Mouse (Mus musculus) testis, postnatal 14 days (tissue): ENCODE results near the gene Ogdhl.
"Not testable (repeated sequence)": the region's sequence is repeated elsewhere in the genome, so short reads cannot be mapped to it uniquely, and the experiment has no call there.

Experiments used
- DNase-seq: peaks from one replicate; pipeline ENCODE4 v3.0.0; 2021; ENCODE audit warnings: low spot score

Gene Ogdhl

DNA sequence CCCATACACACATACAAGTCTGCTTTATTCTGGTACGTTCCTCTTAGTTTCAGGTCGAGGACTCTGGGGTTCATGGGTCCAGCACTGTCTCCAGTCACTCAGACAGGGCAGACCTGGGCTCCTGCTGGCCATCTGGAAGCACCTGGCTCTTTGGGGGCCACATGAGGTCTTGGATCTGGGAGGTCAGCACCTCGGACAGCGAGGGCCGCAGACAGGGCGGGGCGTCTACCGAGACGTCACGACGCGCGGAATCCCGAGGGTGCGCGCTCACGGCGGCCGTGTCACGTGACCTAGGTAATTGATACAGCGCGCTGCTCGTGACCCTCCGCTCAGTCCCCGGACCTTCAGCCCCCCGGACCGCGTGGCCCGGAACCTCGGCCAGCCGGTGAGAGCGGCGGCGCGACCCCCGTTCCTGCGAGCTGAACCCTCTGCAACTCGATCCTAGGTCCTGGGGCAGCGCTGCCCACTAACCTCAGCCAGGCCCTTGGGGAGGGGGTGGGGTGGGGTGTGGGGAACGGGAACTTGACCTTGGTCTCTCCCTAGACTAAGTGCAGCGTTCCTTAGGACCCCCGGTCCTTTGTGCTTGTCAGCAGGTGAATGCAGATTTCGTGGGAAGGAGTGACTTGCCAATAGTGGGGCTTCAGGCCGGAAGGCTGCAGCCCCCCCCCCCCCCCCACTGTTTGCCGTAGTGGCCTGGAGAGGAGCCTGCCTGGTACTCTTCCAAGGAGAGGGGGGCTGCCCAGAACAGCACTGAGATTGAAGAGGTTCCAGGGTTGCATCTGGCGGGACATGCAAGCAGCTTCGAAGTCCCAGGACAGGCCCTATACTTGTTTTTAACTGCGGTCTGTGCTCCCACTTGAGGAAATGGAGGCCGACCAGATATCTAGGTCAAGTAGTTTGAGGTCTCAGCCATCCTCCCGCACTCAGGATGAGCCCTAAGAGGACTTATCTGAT lies at the start of gene Ogdhl:
Ogdhl (plus strand) TSS at position 288 of the 954 bp plus-strand sequence.
- DNase-seq: peak; percentile 85

DNA sequence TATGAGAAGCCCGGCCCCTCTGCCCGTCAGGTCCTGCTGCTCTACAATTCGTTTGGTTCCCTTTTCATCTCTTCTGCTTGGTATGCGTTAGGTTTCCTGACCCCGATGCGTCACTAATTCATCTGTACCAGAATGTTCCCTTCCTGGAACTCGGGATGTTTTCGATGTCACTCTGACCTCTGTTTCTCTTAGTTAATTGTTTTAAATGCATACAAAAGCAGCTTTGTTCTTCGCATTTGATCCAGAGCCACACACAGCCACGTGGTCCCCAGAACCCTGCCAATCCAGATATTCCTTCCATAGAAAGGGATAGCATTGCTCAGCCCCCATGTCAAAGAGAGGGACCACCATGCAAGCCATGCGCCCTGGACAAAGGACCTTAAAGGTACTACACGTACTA lies 20.2 kb upstream of the Ogdhl start:
- no peak for DNase-seq

DNA sequence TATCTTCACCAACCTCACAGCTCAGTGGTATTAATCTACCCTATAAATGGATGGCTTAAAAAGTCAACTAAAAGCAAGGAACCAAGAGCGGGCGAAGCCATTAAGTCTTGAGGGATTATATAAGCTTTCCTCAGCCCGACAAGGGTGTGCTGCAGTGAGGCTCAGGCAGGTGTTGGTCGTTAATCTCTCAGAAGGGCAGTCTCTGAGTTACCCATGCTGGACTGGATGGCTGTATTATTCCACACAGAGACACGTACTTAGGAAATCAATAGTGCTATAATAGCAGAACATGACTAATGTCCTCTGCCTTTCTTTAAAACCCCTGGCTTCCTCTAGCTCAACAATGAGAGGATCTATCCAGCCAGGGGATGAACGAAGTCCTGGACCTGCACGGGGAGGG lies 19.4 kb upstream of the Ogdhl start:
- DNase-seq: no peak

DNA sequence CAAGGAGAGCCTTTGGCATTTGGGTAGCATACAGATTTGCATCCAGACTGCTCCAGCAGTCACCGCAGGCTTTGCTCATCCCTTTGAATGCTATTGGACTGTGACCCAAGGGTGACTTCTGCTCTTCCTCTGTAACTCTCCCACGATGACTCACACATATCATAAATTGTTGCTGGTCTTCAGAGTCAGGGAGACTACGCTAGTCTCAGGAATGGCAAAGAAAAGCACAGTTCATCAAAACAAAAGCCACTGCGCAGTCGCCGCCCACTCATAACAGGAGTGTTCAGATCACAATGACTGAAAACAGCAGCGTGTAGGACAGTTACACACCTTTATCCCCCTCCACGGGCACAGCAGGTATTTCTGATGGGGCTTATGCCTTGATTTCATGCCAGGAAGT lies 16.9 kb upstream of the Ogdhl start:
- DNase-seq: no peak

DNA sequence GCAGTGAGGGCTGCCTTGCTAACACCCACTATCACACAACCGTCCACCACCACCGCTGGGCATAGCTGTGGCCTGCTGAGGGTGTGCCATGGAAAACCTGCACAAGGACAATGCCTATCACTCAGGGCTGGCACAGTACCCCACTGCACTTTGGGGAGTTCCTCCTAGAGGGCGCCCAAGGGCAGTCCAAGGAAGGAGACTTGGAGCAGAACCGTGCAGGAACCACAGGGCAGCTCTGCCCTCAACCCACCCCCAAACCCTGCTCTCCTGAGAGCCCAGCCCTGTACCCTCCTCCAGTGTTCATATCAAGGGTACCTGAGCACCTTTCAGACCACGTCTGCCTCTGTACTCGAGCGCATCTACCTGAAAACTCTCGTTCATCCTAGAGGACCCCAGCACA lies 11.9 kb upstream of the Ogdhl start:
- no peak for DNase-seq

DNA sequence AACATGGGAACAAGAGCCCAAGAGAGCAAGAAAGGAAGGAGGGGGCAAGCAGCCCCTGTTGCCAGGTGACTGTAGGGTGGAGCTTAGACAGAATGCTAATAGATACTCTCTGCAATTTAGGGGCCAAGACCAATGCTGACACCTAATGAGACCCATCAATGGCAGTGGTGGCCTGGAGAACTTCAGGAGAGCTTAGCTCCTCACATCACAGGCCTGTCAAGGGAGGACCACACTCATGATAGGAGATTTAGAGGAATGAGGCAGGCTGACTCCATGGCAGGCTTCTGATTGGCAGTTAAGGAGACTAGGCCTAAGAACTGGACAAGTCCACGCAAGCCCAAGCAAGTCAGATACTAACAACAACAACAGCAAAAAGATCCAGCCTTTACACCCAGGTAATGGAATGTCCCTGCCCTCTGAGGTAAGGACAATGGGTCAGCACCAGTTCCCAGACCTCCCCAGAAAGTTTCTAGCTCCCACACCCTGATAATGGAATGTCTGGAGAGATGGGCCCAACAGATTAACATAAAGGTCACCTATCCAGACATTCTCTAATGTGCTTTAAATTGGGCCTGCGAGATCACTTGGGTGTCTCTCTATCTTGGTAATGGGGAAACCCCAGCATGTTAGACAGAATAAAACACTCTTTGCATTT lies 10.3 kb upstream of the Ogdhl start:
- no peak for DNase-seq

DNA sequence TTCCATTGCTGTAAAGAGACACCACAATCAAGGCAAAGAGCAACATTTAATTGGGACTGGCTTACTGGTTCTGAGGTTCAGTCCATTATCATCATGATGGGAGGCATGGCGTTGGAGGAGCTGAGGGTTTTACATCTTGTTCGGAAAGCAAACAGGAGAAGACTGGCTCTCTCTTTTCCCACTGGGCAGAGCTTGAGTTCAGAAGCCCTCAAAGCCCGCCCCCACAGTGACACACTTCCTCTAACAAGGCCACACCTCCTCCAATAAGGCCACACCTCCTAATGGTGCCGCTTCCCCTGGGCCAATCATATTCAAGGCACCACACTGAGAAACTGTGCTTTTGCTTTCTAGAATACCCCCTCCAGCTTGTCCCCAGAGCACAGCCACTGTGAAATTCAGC lies 4.0 kb upstream of the Ogdhl start:
- DNase-seq: peak; percentile 23

DNA sequence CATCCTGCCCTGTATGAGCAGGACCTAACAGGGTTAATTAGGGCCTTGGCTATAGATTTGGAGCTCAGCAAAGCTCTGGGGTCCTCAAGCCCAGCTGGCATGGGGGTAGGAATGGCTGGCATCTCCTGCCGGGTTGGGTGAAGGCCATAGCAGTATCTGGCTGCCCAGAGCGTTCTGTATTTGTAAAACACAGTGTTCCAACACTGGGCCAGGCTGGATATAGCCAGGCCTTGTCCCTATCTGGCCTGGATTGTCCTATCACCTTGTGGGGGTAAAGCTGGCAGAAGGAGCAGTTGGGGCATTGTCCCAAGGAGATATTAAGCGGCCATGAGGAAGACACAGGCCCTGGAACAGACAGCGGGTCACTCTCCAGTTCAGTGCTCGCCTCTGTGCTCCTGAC lies 1.4 kb downstream of the Ogdhl start:
- DNase-seq: no peak

DNA sequence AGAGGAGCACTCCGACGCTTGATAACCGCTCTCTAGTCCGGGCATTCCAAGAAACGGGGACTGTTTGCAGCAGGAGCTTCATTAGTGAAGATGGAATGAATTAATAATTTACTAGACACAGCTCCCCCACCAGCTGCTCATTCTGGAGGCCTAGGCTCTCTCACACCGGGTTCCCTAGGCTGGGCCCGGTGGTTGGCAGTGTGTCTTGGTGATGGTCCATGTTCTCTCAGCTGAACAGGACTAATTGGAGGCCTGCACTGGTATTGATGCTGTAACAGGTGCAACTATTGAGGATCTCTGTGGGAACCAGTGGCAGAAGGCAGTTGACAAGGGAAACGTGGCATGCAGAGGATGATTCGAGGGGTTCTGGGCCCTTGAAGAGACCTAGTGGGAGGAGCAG lies 5.5 kb downstream of the Ogdhl start:
- no peak for DNase-seq

DNA sequence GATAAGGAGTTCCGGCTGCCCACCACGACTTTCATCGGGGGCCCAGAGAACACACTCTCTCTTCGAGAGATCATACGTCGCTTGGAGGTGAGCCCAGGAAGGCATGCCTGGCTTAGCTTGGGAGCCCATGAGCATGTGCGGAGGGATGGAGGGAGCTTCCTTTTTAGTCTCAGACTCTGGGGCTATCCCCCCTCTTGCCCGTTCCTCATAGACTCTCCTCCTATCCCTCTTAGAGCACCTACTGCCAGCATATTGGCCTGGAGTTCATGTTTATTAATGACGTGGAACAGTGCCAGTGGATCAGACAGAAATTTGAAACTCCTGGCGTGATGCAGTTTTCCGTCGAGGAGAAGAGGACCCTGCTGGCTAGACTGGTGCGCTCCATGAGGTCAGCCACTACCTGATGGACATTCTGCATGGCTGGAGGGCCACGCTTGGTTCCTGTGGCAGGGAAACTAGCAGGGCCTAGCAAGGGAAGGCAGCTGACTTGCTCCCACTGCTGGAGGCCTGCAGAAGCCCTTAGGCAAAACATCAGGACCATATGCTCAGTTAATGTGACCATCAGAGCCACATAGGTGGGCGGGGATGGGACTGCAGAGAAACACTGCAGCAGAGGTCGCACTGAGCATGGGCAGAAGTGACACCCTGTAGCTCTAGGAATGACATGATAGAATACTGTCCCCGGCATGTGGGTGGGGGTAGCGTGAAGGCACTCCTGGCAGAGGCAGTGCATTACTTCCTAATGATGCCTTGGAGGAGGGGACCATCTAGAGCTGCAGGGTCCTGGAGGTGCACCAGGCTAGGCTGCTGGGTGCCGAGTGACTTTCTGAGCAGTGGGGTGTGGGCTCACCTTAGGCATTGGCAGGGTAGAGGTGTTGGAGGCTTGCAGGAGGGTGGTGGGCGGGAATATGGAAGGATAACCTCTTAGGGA lies 11.0 kb downstream of the Ogdhl start:
- DNase-seq: no peak

DNA sequence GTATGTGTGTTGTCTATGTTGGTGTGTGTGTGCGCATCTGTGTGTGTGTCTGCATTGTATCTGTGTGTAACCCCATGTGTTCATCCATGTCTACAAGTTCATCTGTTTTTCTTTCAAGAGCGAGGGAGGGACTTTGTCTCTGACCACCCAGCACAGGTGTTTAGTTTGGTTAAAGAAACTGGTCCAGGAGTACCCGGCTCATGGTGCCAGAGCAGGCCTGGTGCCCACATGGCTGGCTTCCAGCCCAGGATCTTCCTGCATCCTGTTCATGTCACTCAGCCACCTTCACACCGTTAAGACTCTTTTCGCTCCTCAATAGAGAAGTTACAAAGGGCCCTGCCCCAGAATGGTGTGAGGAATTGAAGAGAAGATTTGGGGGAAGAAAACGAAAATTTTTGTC lies 14.2 kb downstream of the Ogdhl start:
- no peak for DNase-seq

DNA sequence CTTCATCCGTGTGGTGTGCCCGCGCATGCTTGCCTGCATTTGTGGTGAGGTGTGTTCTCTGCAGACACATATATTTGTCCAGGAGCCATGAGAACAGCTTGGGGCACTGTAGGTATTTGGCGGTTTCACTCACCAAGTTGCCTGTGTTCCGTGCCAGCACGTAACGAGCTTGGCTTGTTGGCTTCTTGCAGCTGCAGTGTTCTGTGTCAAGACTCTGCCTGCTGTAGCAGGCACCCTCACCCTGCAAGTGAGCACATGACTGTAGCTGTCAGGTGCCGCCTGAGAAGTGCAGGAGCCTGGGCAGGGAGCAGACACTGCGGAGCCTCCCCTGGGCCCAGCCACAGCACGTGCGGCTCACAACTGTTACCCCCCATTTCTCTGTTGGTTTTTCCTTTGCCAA lies 14.7 kb downstream of the Ogdhl start:
- no peak for DNase-seq

DNA sequence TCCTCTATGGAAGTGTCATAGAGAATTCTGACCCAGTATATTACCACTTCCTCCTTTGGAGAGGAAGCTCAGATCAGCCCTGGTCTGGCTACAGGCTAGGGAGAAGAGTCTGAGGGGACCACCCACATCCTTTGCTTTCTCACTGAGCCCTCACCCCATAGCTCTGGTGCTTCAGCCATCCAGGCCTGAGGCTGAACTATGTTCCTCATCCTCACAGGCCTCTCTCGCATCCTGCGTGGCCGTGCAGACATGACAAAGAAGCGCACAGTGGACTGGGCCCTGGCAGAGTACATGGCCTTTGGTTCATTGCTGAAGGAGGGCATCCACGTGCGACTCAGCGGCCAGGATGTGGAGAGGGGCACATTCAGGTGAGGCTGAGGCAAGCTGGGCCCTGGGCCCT lies 20.0 kb downstream of the Ogdhl start:
- DNase-seq: no peak

DNA sequence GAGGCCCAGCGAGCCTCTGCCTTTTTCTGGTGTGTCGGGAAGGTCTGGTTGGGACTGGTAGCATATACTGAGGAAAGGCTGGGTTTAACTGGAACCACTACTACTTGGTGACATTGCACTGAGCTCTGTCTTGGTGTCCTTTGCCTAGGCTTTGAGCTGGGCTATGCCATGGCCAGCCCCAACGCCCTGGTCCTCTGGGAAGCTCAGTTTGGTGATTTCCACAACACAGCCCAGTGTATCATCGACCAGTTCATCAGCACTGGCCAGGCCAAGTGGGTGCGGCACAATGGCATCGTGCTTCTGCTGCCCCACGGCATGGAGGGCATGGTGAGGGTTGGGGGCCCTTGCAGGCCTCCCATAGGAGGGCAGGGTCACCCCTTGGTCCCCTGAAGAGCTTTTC lies 22.4 kb downstream of the Ogdhl start:
- no peak for DNase-seq

DNA sequence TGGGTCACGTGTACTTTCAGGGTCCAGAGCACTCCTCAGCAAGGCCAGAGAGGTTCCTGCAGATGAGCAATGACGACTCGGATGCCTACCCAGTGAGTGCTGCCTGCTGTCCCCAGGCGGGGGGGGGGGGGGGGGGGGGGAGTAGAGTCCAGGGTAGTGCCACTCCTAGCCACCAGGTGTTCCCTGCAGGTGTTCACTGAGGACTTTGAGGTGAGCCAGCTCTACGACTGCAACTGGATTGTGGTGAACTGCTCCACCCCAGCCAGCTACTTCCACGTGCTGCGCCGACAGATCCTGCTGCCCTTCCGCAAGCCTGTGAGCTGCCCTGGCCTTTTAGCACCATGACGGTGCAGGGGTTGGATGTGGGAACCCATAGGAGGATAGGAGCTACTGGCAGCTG lies 22.9 kb downstream of the Ogdhl start:
- no peak for DNase-seq

DNA sequence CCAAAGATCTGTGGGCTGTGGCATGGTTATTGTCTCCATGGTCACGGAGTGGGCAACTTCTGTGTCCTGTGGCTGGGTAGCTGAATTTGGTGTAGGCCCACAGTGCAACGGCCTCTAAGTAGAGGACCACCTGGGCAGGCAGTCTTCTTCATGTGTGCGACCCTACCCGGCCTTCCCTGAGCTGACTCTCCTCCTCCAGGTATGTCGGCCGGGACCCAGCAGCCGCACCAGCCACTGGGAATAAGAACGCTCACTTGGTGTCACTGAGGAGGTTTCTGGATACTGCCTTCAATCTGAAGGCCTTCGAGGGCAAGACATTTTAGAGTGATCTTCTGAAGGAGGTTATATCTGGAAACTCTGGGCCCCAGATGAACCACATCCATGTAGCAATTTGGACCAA lies 25.5 kb downstream of the Ogdhl start:
- DNase-seq: no peak

DNA sequence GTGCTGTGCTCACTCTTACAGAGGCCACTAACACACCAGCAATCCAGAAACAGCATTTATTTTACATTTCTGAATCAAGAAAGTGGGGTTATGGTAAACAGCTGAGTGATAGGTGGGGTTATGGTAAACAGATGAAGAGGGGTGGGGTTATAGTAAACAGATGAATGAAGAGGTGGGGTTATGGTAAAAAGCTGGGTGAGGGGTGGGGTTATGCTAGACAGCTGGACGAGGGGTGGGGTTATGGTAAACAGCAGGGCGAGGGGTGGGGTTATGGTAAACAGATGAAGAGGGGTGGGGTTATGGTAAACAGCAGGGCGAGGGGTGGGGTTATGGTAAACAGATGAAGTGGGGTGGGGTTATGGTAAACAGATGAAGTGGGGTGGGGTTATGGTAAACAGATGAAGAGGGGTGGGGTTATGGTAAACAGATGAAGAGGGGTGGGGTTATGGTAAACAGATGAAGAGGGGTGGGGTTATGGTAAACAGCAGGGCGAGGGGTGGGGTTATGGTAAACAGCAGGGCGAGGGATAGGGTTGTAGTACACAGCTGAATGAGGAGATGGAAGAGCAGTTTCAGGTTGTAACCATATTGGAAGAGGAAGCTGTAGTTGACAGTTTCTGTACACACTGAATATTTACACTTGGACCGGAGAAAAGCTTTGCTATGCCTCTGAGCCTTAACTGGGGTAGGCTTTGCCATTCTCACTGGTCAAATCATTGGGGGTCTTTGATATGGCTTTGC lies 29.5 kb downstream of the Ogdhl start:
- DNase-seq: not testable (repeated sequence)

DNA sequence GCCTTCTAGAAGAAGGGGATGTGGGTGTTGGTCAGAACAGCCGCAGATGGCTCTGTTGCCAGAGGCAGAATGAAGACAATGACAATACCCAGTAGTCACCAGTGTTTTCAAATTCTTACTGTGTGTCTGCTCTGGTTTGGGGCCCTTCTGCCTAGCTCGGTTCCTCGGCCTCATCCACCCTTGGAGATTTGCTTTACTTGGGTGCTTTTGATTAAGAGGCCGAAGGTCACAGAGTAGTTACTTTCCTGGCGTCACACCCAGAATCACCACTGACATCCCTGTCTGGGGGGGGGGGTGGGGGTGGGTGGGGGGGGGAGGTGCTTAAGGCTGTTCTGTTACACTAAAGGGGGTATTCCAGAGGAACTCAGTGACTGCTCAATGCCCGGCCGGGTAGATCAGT lies 42.5 kb downstream of the Ogdhl start:
- no peak for DNase-seq

DNA sequence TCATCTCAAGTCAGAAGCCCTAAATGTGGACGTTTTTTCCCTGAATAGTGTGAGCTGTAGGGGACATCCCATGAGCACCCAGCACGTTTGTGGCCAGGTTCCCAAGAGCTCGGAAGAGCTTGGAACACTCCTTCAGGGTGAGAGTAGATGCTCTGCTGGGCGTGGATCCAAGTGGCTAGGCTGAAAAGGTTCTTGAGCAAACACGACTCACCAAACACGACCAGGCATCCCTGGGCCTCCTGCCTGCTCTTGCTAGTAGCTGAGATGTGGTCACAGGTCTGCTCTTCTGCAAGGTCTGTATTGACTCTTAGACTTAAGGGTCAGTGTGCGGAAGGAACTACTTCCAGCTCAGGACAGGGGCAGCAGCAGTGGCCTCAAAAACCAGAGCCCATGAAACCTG lies 47.9 kb downstream of the Ogdhl start:
- DNase-seq: no peak

DNA sequence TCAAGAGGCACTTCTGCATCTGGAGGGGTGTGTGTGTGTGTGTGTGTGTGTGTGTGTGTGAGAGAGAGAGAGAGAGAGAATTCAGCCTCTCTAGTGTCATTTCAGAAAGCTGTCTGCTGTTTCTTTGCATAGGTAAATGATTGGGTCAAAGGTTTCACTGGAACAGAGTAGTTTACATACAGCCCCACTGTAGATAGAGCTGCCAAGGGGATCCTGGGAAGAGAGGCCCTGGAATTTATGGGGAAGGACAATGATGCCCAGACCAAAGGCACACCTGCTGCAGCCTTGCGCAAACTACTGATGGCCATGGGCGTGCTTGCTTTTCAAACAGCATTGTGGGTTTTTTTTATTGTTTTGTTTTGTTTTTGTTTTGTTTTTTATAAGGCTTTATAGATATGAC lies 50.7 kb downstream of the Ogdhl start:
- no peak for DNase-seq

DNA sequence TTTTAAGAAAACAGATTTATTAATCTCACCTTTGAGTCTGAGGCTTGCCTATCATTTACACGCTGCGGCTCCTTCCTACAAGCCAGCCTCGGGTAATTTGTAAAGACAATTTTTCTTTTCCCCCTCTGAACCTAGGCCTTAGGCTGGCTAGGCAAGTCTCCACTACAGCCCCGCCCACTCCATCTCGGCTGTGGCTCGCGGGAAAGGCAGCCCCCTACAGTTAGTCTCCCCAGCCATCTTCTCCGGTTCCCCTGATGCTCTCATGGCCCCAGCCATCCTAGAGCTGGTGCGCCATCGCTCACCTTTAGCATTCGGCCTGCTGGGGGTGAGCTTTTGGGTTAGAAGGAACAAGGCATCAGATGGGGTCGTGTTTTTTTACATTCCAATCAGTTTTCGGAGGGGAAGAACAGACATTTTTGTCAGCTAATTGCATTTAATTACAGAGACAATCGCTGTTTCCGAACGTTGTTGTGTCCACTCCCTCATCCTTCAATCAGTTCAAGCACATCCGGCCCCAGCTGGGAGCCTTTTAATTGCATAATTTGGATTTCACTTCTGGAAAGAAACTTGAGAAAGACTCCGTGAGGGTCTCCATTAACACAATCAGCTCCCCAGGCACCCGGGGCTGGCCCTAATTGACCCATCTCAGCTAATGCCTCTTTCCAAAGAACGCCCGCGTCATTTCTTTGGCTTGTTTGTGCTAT lies 57.7 kb downstream of the Ogdhl start:
- DNase-seq: no peak
